Mouse (Mus musculus) spleen, postnatal 14 days (tissue): ENCODE data around the gene Olfr1175-ps.

Experiments used
- DNase-seq, 2 experiments: peaks; one replicate each; pipeline ENCODE4 v3.0.0; 2021 to 2022; ENCODE audit warnings: low spot score in 2 of 2

The Olfr1175-ps gene

DNA sequence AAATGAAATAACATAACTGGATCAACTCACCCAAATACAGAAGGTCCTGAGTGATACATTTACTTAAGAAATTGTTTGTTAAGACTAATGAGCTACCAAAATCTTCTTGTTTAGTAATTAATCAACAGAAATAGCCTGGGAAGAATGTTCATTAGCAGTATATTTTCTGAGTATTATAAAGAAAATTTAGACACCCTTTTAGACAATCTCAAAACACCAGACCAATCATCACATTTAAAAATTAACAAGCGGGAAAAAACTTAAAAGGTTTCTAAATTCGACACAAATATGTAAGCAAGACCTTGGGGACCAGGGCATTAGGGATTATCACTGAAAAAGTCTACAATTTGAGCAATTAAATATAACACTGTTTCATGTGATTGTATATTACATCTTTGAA lies at the start of gene Olfr1175-ps:
Olfr1175-ps (minus strand) TSS at position 101 of the 400 bp plus-strand sequence.
- DNase-seq = no peak

- DNase-seq = no peak
These were observed 29.3 kb upstream of the Olfr1175-ps start for GRCm38 (mm10) chr2:88356304-88356703.

- no peak for DNase-seq
These were observed 19.4 kb upstream of the Olfr1175-ps start, which contains the start of gene Olfr1177-ps for GRCm38 (mm10) chr2:88346392-88346791. Gene Olfr1177-ps (minus strand): TSS chr2:88346492.

GRCm38 (mm10) chr2:88336421-88336820 lies 9.4 kb upstream of the Olfr1175-ps start, which contains the start of gene Olfr1176:
Gene Olfr1176 (plus strand): TSS chr2:88336721.
- DNase-seq = no peak

DNA sequence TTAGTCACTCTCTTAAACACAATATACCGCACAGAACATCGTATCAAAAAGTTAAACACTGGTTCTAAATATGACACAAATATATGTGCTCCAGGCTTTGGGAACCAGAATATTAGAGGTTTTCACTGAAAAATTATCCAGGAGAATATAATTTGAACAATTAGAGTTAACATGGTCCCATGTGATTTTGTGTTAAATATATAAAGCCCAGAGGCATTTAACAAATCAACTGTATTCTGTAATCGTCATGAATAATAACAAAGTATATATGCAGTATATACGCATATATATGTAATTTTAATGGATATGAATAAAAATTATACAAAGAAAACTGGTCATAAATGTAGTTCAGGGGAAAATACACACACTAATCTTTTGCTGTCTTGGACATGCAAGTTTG lies 12.0 kb downstream of the Olfr1175-ps start, which contains the start of gene Olfr1174-ps:
Olfr1174-ps (minus strand) TSS at position 101 of the 400 bp plus-strand sequence.
- no peak for DNase-seq

DNA sequence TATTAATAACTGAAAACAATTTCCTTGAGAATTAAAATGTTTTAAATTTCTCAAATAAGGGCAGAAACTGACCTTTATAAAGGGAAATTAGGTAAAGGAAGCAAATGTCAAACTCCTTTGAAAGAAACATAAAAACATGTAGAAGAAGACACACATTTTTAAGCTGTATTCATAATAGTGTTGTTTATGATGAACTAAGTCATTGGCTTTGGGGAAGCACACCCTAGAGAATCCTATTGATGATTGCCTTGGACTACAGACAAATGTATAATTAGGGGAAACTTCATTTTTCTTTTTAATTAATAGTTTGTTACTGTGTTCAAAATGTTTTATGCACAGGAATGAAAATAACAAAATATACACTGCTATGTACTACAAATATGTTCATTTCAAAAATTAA lies 47.2 kb downstream of the Olfr1175-ps start, which contains the start of gene Olfr1173:
Olfr1173 (minus strand) TSS at position 101 of the 400 bp plus-strand sequence.
- no peak for DNase-seq
